In genomic region chr7:27168371-27168770, GRCm38 (mm10) we compare ENCODE assay signal across 27 mouse cellular contexts. TPM values are rescaled to one million over a fixed set of nuclear protein-coding genes. Genes with fewer than 3 reads are reported as not detected.
DNase-seq lines count a peak whose midpoint lies in the region; ATAC-seq and TF ChIP-seq lines count a peak whose summit lies in the region.
"Had no signal": no experiment of that assay in that cellular context is flagged by ENCODE, and none has a peak within 500 bp of the region (broad histone marks: within the 10 kb centered on the region; RNA-seq: fewer than 3 reads in every experiment).

No protein-coding gene starts in this region.

- peaks cover 34% of the 10 kb centered on the region for H3K4me1 ChIP-seq in forebrain, embryonic 10.5 days
- H3K4me1 ChIP-seq in forebrain, embryonic 12.5 days = peaks cover 34% of the 10 kb centered on the region
- peaks cover 7 to 10% of the 10 kb centered on the region in 2 experiments; a peak in 3 of 4 replicates for H3K4me1 ChIP-seq in MEL (ENCODE audit: control insufficient read depth in 1 of 2, insufficient read depth in 2 of 2, low read length in 2 of 2)
- H3K4me1 ChIP-seq in liver, embryonic 15.5 days (replicated peaks) = peaks cover 44% of the 10 kb centered on the region

- DNase-seq in forebrain, embryonic 10.5 days (ENCODE audit: extremely low spot score, low spot score) = no peak
- DNase-seq in kidney, postnatal 36 days = peak; percentile 45 to 49
- no peak for DNase-seq in kidney, postnatal 14 days
- DNase-seq in MEL (ENCODE audit: low read depth, low spot score) = no peak
- DNase-seq in adrenal gland, postnatal 4 days (ENCODE audit: low spot score in 2 of 2) = no peak
- DNase-seq in adrenal gland, postnatal 36 days = no peak
- DNase-seq: adrenal gland, postnatal 25 days; heart, postnatal 10 days; kidney, postnatal 10 days; layer of hippocampus, adult 9-11 months; lung, adult 2 months; midbrain, embryonic 14.5 days; right cerebral cortex, adult 18-20 months; thymus, postnatal 4 days had no signal

- H3K4me2 ChIP-seq in forebrain, embryonic 12.5 days = no peak overlapping the region
- no peak overlapping the region for H3K4me2 ChIP-seq in liver, embryonic 15.5 days
- H3K4me2 ChIP-seq: heart, embryonic 11.5 days; hindbrain, embryonic 13.5 days had no signal

- no peak overlapping the region for H3K27ac ChIP-seq in forebrain, embryonic 10.5 days
- H3K27ac ChIP-seq in forebrain, embryonic 12.5 days = no peak overlapping the region
- peak overlapping the region; percentile 96; the same call in 1 of the 2 replicates for H3K27ac ChIP-seq in MEL (ENCODE audit: control insufficient read depth, low read depth, low read length)
- peak overlapping the region; percentile 94 for H3K27ac ChIP-seq in liver, embryonic 15.5 days (replicated peaks)

- TF ChIP-seq RAD21 in MEL (IDR thresholded peaks at IDR 0.05; ENCODE audit: low read depth, low read length) = no peak

- ATAC-seq in forebrain, embryonic 12.5 days (ENCODE audit: low FRiP score) = no peak
- no peak for ATAC-seq in liver, embryonic 15.5 days (ENCODE audit: insufficient read depth)
- ATAC-seq: forebrain, embryonic 16.5 days; inflammation-experienced regulatory T-cells, adult 6 months had no signal

- no peaks in the 10 kb centered on the region for H3K27me3 ChIP-seq in forebrain, embryonic 10.5 days (ENCODE audit: poor library complexity, severe bottlenecking)
- H3K27me3 ChIP-seq in forebrain, embryonic 12.5 days = no peaks in the 10 kb centered on the region
- no peaks in the 10 kb centered on the region for H3K27me3 ChIP-seq in MEL (ENCODE audit: control insufficient read depth in 1 of 2, insufficient read depth in 2 of 2, low read length in 2 of 2)
- H3K27me3 ChIP-seq in liver, embryonic 15.5 days = no peaks in the 10 kb centered on the region
- H3K27me3 ChIP-seq: embryonic facial prominence, embryonic 13.5 days; hindbrain, embryonic 13.5 days; megakaryocyte, embryonic 14.5 days; neural tube, embryonic 13.5 days had no signal

- no peaks in the 10 kb centered on the region for H3K9me3 ChIP-seq in forebrain, embryonic 10.5 days
- H3K9me3 ChIP-seq in forebrain, embryonic 12.5 days = no peaks in the 10 kb centered on the region
- H3K9me3 ChIP-seq in MEL (replicated peaks; ENCODE audit: insufficient read depth, low read length) = no peaks in the 10 kb centered on the region
- no peaks in the 10 kb centered on the region for H3K9me3 ChIP-seq in liver, embryonic 15.5 days (replicated peaks)
- H3K9me3 ChIP-seq: embryonic facial prominence, embryonic 13.5 days; hindbrain, embryonic 13.5 days; megakaryocyte, embryonic 14.5 days; neural tube, embryonic 13.5 days had no signal

- TF ChIP-seq CTCF in MEL (IDR thresholded peaks at IDR 0.05 in 2 of 3, conservative IDR thresholded peaks at IDR 0.05 in 1 of 3; ENCODE audit: control insufficient read depth in 1 of 3, insufficient read depth in 1 of 3, low read depth in 2 of 3, low read length in 3 of 3, poor library complexity in 1 of 3, severe bottlenecking in 1 of 3) = no peak

- H3K79me2 ChIP-seq in MEL (ENCODE audit: control insufficient read depth, insufficient read depth, low read length, poor library complexity) = peaks cover 10% of the 10 kb centered on the region

- TF ChIP-seq EP300 in MEL (IDR thresholded peaks at IDR 0.05; ENCODE audit: low read depth in 1 of 2, low read length in 2 of 2) = no peak

- H3K4me3 ChIP-seq in forebrain, embryonic 10.5 days = 0 out of 2 replicates have a peak overlapping the region, but pooled peaks have one; percentile 4
- no peak overlapping the region for H3K4me3 ChIP-seq in forebrain, embryonic 12.5 days (replicated peaks)
- no peak overlapping the region for H3K4me3 ChIP-seq in MEL (ENCODE audit: control insufficient read depth in 1 of 2, insufficient read depth in 1 of 2, low read depth in 2 of 2, low read length in 2 of 2)
- no peak overlapping the region for H3K4me3 ChIP-seq in liver, embryonic 15.5 days (replicated peaks)
- H3K4me3 ChIP-seq: embryonic facial prominence, embryonic 13.5 days; hindbrain, embryonic 13.5 days; neural tube, embryonic 13.5 days had no signal

- no peak for TF ChIP-seq POLR2A in MEL (IDR thresholded peaks at IDR 0.05; ENCODE audit: control insufficient read depth in 1 of 2, insufficient read depth in 1 of 2, low read depth in 1 of 2, low read length in 2 of 2, poor library complexity in 1 of 2)

- no peak overlapping the region for H3K9ac ChIP-seq in forebrain, embryonic 12.5 days
- no peak overlapping the region for H3K9ac ChIP-seq in MEL (ENCODE audit: control insufficient read depth, low read depth, low read length, poor library complexity, severe bottlenecking)
- no peak overlapping the region for H3K9ac ChIP-seq in liver, embryonic 15.5 days
- H3K9ac ChIP-seq: embryonic facial prominence, embryonic 13.5 days had no signal

- 89% methylated on average over 5 of the region's 5 CpGs for WGBS in forebrain, embryonic 10.5 days
- 92% methylated on average over 5 of the region's 5 CpGs for WGBS in forebrain, embryonic 12.5 days
- 74% methylated on average over 5 of the region's 5 CpGs for WGBS in liver, embryonic 15.5 days (ENCODE audit: insufficient replicate concordance)

- peaks cover 50% of the 10 kb centered on the region for H3K36me3 ChIP-seq in forebrain, embryonic 10.5 days (replicated peaks)
- H3K36me3 ChIP-seq in forebrain, embryonic 12.5 days (replicated peaks) = peaks cover 47% of the 10 kb centered on the region
- peaks cover 0 to 3% of the 10 kb centered on the region in 2 experiments; a peak in 1 of 4 replicates for H3K36me3 ChIP-seq in MEL (ENCODE audit: control insufficient read depth in 1 of 2, insufficient read depth in 2 of 2, low read length in 2 of 2)
- peaks cover 27% of the 10 kb centered on the region for H3K36me3 ChIP-seq in liver, embryonic 15.5 days (replicated peaks)

TF ChIP-seq in MEL, 35 proteins besides CTCF, POLR2A, EP300 and RAD21 (continues in another document):
- TF ChIP-seq HCFC1 (IDR thresholded peaks at IDR 0.05; ENCODE audit: low read depth, low read length) (no peak), NELFE (IDR thresholded peaks at IDR 0.05; ENCODE audit: low read depth, low read length) (no peak), USF2 (IDR thresholded peaks at IDR 0.05; ENCODE audit: borderline replicate concordance in 1 of 2, insufficient read depth in 1 of 2, low read depth in 1 of 2, low read length in 2 of 2) (no peak), TAL1 (IDR thresholded peaks at IDR 0.05; ENCODE audit: low read length) (no peak), SIN3A (IDR thresholded peaks at IDR 0.05; ENCODE audit: low read length) (no peak)

RNA-seq across cellular contexts. Expression of gene Egln2, which starts 1.8 kb away (rescaled TPM):
- polyA plus RNA-seq in forebrain, embryonic 10.5 days (2016; fragmentation: Nextera tagmentation; extraction: Ambion mirVana) = 73.7 and 74.0 TPM in 2 replicates
- 89.9 and 92.2 TPM in 2 replicates for polyA plus RNA-seq in forebrain, embryonic 12.5 days (2016; fragmentation: Nextera tagmentation; extraction: Ambion mirVana)
- 61.8 and 69.5 TPM in 2 replicates for total RNA-seq in MEL (2012; rRNA removed)
- polyA plus RNA-seq in MEL (2012; ENCODE audit: insufficient read depth in 1 of 2, insufficient read length in 2 of 2, low read depth in 1 of 2, low replicate concordance in 2 of 2, missing spikeins in 1 of 2) = 10 to 100 TPM in 1 of 2 experiments, not detected in 1; 80.1 TPM
- 29.2 and 37.3 TPM in 2 replicates for polyA plus RNA-seq in liver, embryonic 15.5 days (2015; fragmentation: Nextera tagmentation; extraction: Ambion mirVana)
- 100 to 1,000 TPM; 106 to 111 TPM for total RNA-seq in adrenal gland, postnatal 4 days (2021)
- 100 to 1,000 TPM in 1 of 2 experiments, 10 to 100 TPM in 1; 86.0 to 106 TPM for total RNA-seq in adrenal gland, postnatal 36 days (2021)

RNA-seq across cellular contexts. Expression of gene Rab4b, which starts 10.3 kb away (rescaled TPM):
- 55.2 and 56.3 TPM in 2 replicates for polyA plus RNA-seq in forebrain, embryonic 10.5 days (2016; fragmentation: Nextera tagmentation; extraction: Ambion mirVana)
- 69.4 and 70.4 TPM in 2 replicates for polyA plus RNA-seq in forebrain, embryonic 12.5 days (2016; fragmentation: Nextera tagmentation; extraction: Ambion mirVana)
- total RNA-seq in MEL (2012; rRNA removed) = 6.7 and 9.7 TPM in 2 replicates
- polyA plus RNA-seq in MEL (2012; ENCODE audit: insufficient read depth in 1 of 2, insufficient read length in 2 of 2, low read depth in 1 of 2, low replicate concordance in 2 of 2, missing spikeins in 1 of 2) = 10 to 100 TPM in 1 of 2 experiments, not detected in 1; 32.6 TPM
- 21.2 and 23.0 TPM in 2 replicates for polyA plus RNA-seq in liver, embryonic 15.5 days (2015; fragmentation: Nextera tagmentation; extraction: Ambion mirVana)
- 10 to 100 TPM; 53.3 to 60.8 TPM for total RNA-seq in adrenal gland, postnatal 4 days (2021)
- total RNA-seq in adrenal gland, postnatal 36 days (2021) = 10 to 100 TPM; 50.9 to 59.0 TPM

RNA-seq across cellular contexts. Expression of gene Gm21983, which starts 12.5 kb away (rescaled TPM):
- polyA plus RNA-seq in forebrain, embryonic 10.5 days (2016; fragmentation: Nextera tagmentation; extraction: Ambion mirVana) = not detected in 2 replicates
- 0.59 TPM in 1 of 2 replicates, not detected in the other for polyA plus RNA-seq in forebrain, embryonic 12.5 days (2016; fragmentation: Nextera tagmentation; extraction: Ambion mirVana)
- not detected in 2 replicates for total RNA-seq in MEL (2012; rRNA removed)
- under 1 TPM in 1 of 2 experiments, not detected in 1; 0.22 TPM for polyA plus RNA-seq in MEL (2012; ENCODE audit: insufficient read depth in 1 of 2, insufficient read length in 2 of 2, low read depth in 1 of 2, low replicate concordance in 2 of 2, missing spikeins in 1 of 2)
- not detected in 2 replicates for polyA plus RNA-seq in liver, embryonic 15.5 days (2015; fragmentation: Nextera tagmentation; extraction: Ambion mirVana)
- total RNA-seq in adrenal gland, postnatal 4 days (2021) = not detected
- not detected for total RNA-seq in adrenal gland, postnatal 36 days (2021)
- total RNA-seq: adrenal gland, postnatal 25 days; ES-E14; gastrocnemius, postnatal 4 days; left cerebral cortex, adult 8-10 months had no signal
- polyA plus RNA-seq: forebrain, embryonic 16.5 days; inflammation-experienced regulatory T-cells, adult 6 months; limb, embryonic 11.5 days; lung, adult 2 months; midbrain, embryonic 14.5 days had no signal

RNA-seq across cellular contexts. Expression of gene Mia, which starts 12.6 kb away (rescaled TPM):
- 1.1 and 1.7 TPM in 2 replicates for polyA plus RNA-seq in forebrain, embryonic 10.5 days (2016; fragmentation: Nextera tagmentation; extraction: Ambion mirVana)
- polyA plus RNA-seq in forebrain, embryonic 12.5 days (2016; fragmentation: Nextera tagmentation; extraction: Ambion mirVana) = 9.0 and 11.7 TPM in 2 replicates
- 2.0 and 2.1 TPM in 2 replicates for total RNA-seq in MEL (2012; rRNA removed)
- 1 to 10 TPM in 1 of 2 experiments, not detected in 1; 2.8 TPM for polyA plus RNA-seq in MEL (2012; ENCODE audit: insufficient read depth in 1 of 2, insufficient read length in 2 of 2, low read depth in 1 of 2, low replicate concordance in 2 of 2, missing spikeins in 1 of 2)
- polyA plus RNA-seq in liver, embryonic 15.5 days (2015; fragmentation: Nextera tagmentation; extraction: Ambion mirVana) = 0.61 and 1.5 TPM in 2 replicates
- 1 to 10 TPM in 1 of 2 experiments, under 1 TPM in 1; 0.62 to 2.3 TPM for total RNA-seq in adrenal gland, postnatal 4 days (2021)
- total RNA-seq in adrenal gland, postnatal 36 days (2021) = under 1 TPM; 0.50 to 0.56 TPM
- total RNA-seq: adrenal gland, postnatal 25 days; gastrocnemius, postnatal 4 days; heart, postnatal 10 days had no signal
- polyA plus RNA-seq: inflammation-experienced regulatory T-cells, adult 6 months had no signal

RNA-seq across cellular contexts. Expression of gene Cyp2t4, which starts 14.9 kb away (rescaled TPM):
- 0.12 and 0.16 TPM in 2 replicates for polyA plus RNA-seq in forebrain, embryonic 10.5 days (2016; fragmentation: Nextera tagmentation; extraction: Ambion mirVana)
- polyA plus RNA-seq in forebrain, embryonic 12.5 days (2016; fragmentation: Nextera tagmentation; extraction: Ambion mirVana) = 0.15 and 0.34 TPM in 2 replicates
- not detected in 2 replicates for total RNA-seq in MEL (2012; rRNA removed)
- polyA plus RNA-seq in MEL (2012; ENCODE audit: insufficient read depth in 1 of 2, insufficient read length in 2 of 2, low read depth in 1 of 2, low replicate concordance in 2 of 2, missing spikeins in 1 of 2) = under 1 TPM in 1 of 2 experiments, not detected in 1; 0.28 TPM
- polyA plus RNA-seq in liver, embryonic 15.5 days (2015; fragmentation: Nextera tagmentation; extraction: Ambion mirVana) = not detected in 2 replicates
- total RNA-seq in adrenal gland, postnatal 4 days (2021) = not detected
- total RNA-seq in adrenal gland, postnatal 36 days (2021) = not detected
- total RNA-seq: adrenal gland, postnatal 25 days; gastrocnemius, postnatal 4 days; heart, postnatal 10 days; left cerebral cortex, adult 8-10 months had no signal
- polyA plus RNA-seq: heart, embryonic 11.5 days; lung, adult 2 months had no signal

Comparison
In these comparisons a context has a peak if more than half of its experiments do, and no peak if none do; other contexts are left out.
1. DNase-seq: peak in kidney, postnatal 36 days (2 of 2); none in forebrain, embryonic 10.5 days (single experiment), kidney, postnatal 14 days (single experiment), MEL (single experiment), adrenal gland, postnatal 4 days (0 of 2) and adrenal gland, postnatal 36 days (0 of 2).
2. H3K27ac ChIP-seq: peak in MEL (single experiment) and liver, embryonic 15.5 days (single experiment); none in forebrain, embryonic 10.5 days (single experiment) and forebrain, embryonic 12.5 days (single experiment).